Mouse (Mus musculus) macrophage (primary cell): ENCODE measurements around the gene Klf16. TPM values are rescaled to one million over a fixed set of nuclear protein-coding genes. Genes with fewer than 3 reads are reported as not detected.

Source experiments
- H3K27ac ChIP-seq: fragments of 350-480 bp; formaldehyde crosslinking; 2 replicates; pipeline ENCODE4 v1.9.0; 2021
- H3K36me3 ChIP-seq: fragments of 350-480 bp; formaldehyde crosslinking; 2 replicates; pipeline ENCODE4 v1.9.0; 2021; ENCODE audit errors: inconsistent target
- H3K4me3 ChIP-seq: fragments of 350-480 bp; formaldehyde crosslinking; 2 replicates; pipeline ENCODE4 v1.9.0; 2021; ENCODE audit errors: inconsistent target
- H3K79me2 ChIP-seq: fragments of 350-480 bp; formaldehyde crosslinking; 2 replicates; pipeline ENCODE4 v1.9.0; 2021; ENCODE audit errors: inconsistent target
- WGBS: methylation state at CpG from one replicate; pipeline ENCODE4 v1.1.7; 2026; ENCODE audit warnings: inconsistent platforms; ENCODE audit not compliant: missing documents; 5-methylcytosine and 5-hydroxymethylcytosine counted together
- polyA plus RNA-seq: library from polyadenylated mRNA; stranded (reverse); fragments of 250-400 nt; gene quantifications from 3 replicates; pipeline ENCODE4 v1.2.4, GENCODE M21; 2018; ENCODE audit warnings: inconsistent platforms

Gene Klf16
- polyA plus RNA-seq, 1 experiment from 2014 or later = 3.4 TPM

- Histone ChIP-seq H3K4me3 (no peak overlapping the region), H3K79me2 (no peaks in the 10 kb centered on the region), H3K36me3 (no peaks in the 10 kb centered on the region), H3K27ac (no peak overlapping the region)
- WGBS = 95% methylated on average over 7 of the region's 7 CpGs
Observed at GRCm38 (mm10) chr10:80523299-80523698, 53.8 kb downstream of the Klf16 start.

GRCm38 (mm10) chr10:80519287-80519686 lies 57.8 kb downstream of the Klf16 start:
- Histone ChIP-seq H3K4me3 (no peak overlapping the region), H3K36me3 (no peaks in the 10 kb centered on the region), H3K27ac (no peak overlapping the region), H3K79me2 (no peaks in the 10 kb centered on the region)
- WGBS = 72% methylated on average over 2 of the region's 2 CpGs

Other genes with a start within 250 kb of the Klf16 start
- gene Pcsk4, start 247.8 kb downstream of the Klf16 start, polyA plus RNA-seq = 0.36 to 0.99 TPM (median 0.64 TPM) in 3 replicates
- 0.14 to 0.42 TPM (median 0.14 TPM) in 3 replicates for gene Reep6, start 247.4 kb downstream of the Klf16 start, polyA plus RNA-seq
- 4.7 to 10.2 TPM (median 8.1 TPM) in 3 replicates for gene Adamtsl5, start 228.9 kb downstream of the Klf16 start, polyA plus RNA-seq
- gene Plk5, start 220.9 kb downstream of the Klf16 start, polyA plus RNA-seq = not detected in 3 replicates
- 4.1 to 6.2 TPM (median 6.0 TPM) in 3 replicates for gene Mex3d, start 189.7 kb downstream of the Klf16 start, polyA plus RNA-seq
- 64.4 to 92.6 TPM (median 64.4 TPM) in 3 replicates for gene Mbd3, start 177.8 kb downstream of the Klf16 start, polyA plus RNA-seq
- gene Uqcr11, start 170.5 kb downstream of the Klf16 start, polyA plus RNA-seq = 150 to 306 TPM (median 241 TPM) in 3 replicates
- 9.2 to 21.5 TPM (median 17.0 TPM) in 3 replicates for gene Tcf3, start 143.7 kb downstream of the Klf16 start, polyA plus RNA-seq
- gene Onecut3, start 82.5 kb downstream of the Klf16 start, polyA plus RNA-seq = not detected in 3 replicates
- gene Atp8b3, start 38.2 kb downstream of the Klf16 start, polyA plus RNA-seq = 0.05 TPM in 1 of 3 replicates, not detected in the others
- 14.2 to 19.1 TPM (median 18.5 TPM) in 3 replicates for gene Rexo1, start 15.8 kb downstream of the Klf16 start, polyA plus RNA-seq
- gene Abhd17a, start 13.0 kb upstream of the Klf16 start, polyA plus RNA-seq = 11.7 to 58.2 TPM (median 51.7 TPM) in 3 replicates
- gene Scamp4, start 25.6 kb upstream of the Klf16 start, polyA plus RNA-seq = 34.4 to 66.1 TPM (median 53.0 TPM) in 3 replicates
- 0.60 to 3.8 TPM (median 2.4 TPM) in 3 replicates for gene Adat3, start 25.6 kb upstream of the Klf16 start, polyA plus RNA-seq
- 0.44 to 1.1 TPM in 2 of 3 replicates, not detected in the other for gene Gm49322, start 28.7 kb upstream of the Klf16 start, polyA plus RNA-seq
- gene Csnk1g2, start 45.5 kb upstream of the Klf16 start, polyA plus RNA-seq = 66.6 to 78.0 TPM (median 74.8 TPM) in 3 replicates
- 16.9 to 26.0 TPM (median 21.9 TPM) in 3 replicates for gene Btbd2, start 79.8 kb upstream of the Klf16 start, polyA plus RNA-seq
- 75.7 to 134 TPM (median 82.8 TPM) in 3 replicates for gene Mknk2, start 100.8 kb upstream of the Klf16 start, polyA plus RNA-seq
- 34.5 to 48.6 TPM (median 44.2 TPM) in 3 replicates for gene Mob3a, start 124.7 kb upstream of the Klf16 start, polyA plus RNA-seq
- gene Izumo4, start 124.9 kb upstream of the Klf16 start, polyA plus RNA-seq = 1.9 to 5.5 TPM (median 2.3 TPM) in 3 replicates
- gene Ap3d1, start 164.9 kb upstream of the Klf16 start, polyA plus RNA-seq = 92.5 to 126 TPM (median 111 TPM) in 3 replicates
- 14.1 to 16.7 TPM (median 15.1 TPM) in 3 replicates for gene Dot1l, start 177.9 kb upstream of the Klf16 start, polyA plus RNA-seq
- 30.3 to 61.7 TPM (median 44.0 TPM) in 3 replicates for gene Sf3a2, start 220.9 kb upstream of the Klf16 start, polyA plus RNA-seq
- 24.5 to 68.8 TPM (median 64.2 TPM) in 3 replicates for gene Plekhj1, start 221.3 kb upstream of the Klf16 start, polyA plus RNA-seq
- 0.15 TPM in 1 of 3 replicates, not detected in the others for gene Amh, start 227.9 kb upstream of the Klf16 start, polyA plus RNA-seq
- gene Jsrp1, start 236.2 kb upstream of the Klf16 start, polyA plus RNA-seq = not detected in 3 replicates
- gene Oaz1, start 249.3 kb upstream of the Klf16 start, polyA plus RNA-seq = 170 to 604 TPM (median 522 TPM) in 3 replicates